Mouse (Mus musculus) midbrain, postnatal 0 days (tissue): ENCODE measurements at regions not wholly inside any gene's neighbourhood (a gene's known extent, or its start where the extent isn't known, plus 50 kb on each side); places are given as distances from the start of the nearest gene placed in this dataset.

ENCODE experiments used
- ATAC-seq: fragments of 200-750 bp; cut with Nextera tagmentation; 2 replicates; pipeline ENCODE4 v1.8.0; 2017; ENCODE audit warnings: moderate number of reproducible peaks, mild to moderate bottlenecking, moderate TSS enrichment, moderate library complexity; ENCODE audit not compliant: low FRiP score
- DNase-seq: peaks from one replicate; pipeline ENCODE4 v3.0.0-alpha.2; 2015; ENCODE audit warnings: low spot score
- H3K27ac ChIP-seq: fragments of 300-500 bp; sonication (generic); 2 replicates; pipeline ENCODE4 v1.5.1; 2014; ENCODE audit warnings: low read depth, mild to moderate bottlenecking, low read length, mixed read lengths
- H3K27me3 ChIP-seq: fragments of 300-500 bp; sonication (generic); 2 replicates; pipeline ENCODE4 v1.6.1; 2014; ENCODE audit warnings: low read length, control low read depth, mixed read lengths; ENCODE audit not compliant: insufficient read depth
- H3K36me3 ChIP-seq: fragments of 300-500 bp; sonication (generic); 2 replicates; pipeline ENCODE4 v1.6.1; 2014; ENCODE audit warnings: low read length, control low read depth, mixed read lengths; ENCODE audit not compliant: insufficient read depth
- H3K4me1 ChIP-seq: fragments of 300-500 bp; sonication (generic); 2 replicates; pipeline ENCODE4 v1.6.1; 2014; ENCODE audit warnings: mild to moderate bottlenecking, control low read depth, antibody characterized with exemption, low read length, mixed read lengths; ENCODE audit not compliant: insufficient read depth
- H3K4me2 ChIP-seq: fragments of 300-500 bp; sonication (generic); 2 replicates; pipeline ENCODE4 v1.6.1; 2014; ENCODE audit warnings: low read depth, mild to moderate bottlenecking, low read length, mixed read lengths; ENCODE audit not compliant: poor library complexity, severe bottlenecking
- H3K4me3 ChIP-seq: fragments of 300-500 bp; sonication (generic); 2 replicates; pipeline ENCODE4 v1.5.1; 2014; ENCODE audit warnings: low read depth, mild to moderate bottlenecking, low read length, moderate library complexity
- H3K9ac ChIP-seq: fragments of 300-500 bp; sonication (generic); replicated peaks from 2 replicates; pipeline ENCODE4 v1.6.1; 2014; ENCODE audit warnings: mild to moderate bottlenecking, low read length, moderate library complexity, mixed read lengths; ENCODE audit not compliant: poor library complexity, severe bottlenecking
- H3K9me3 ChIP-seq: fragments of 300-500 bp; sonication (generic); 2 replicates; pipeline ENCODE4 v1.6.1; 2016; ENCODE audit warnings: low read length, control low read depth
- CTCF ChIP-seq: IDR thresholded peaks from 2 replicates; pipeline ENCODE4 v1.5.1; 2016; ENCODE audit warnings: antibody characterized with exemption, mild to moderate bottlenecking
- WGBS: fragments of 180-500 bp; shearing (Covaris S2); extraction: QIAGEN DNeasy Blood & Tissue Kit; methylation state at CpG from one replicate; pipeline ENCODE4 v1.1.7; 2014; 5-methylcytosine and 5-hydroxymethylcytosine counted together

- Histone ChIP-seq H3K9me3 (no peaks in the 10 kb centered on the region), H3K4me1 (no peaks in the 10 kb centered on the region), H3K4me2 (no peak overlapping the region), H3K27me3 (0 out of 2 replicates have a peak, but pooled peaks cover 3% of the 10 kb centered on the region), H3K9ac (no peak overlapping the region), H3K36me3 (no peaks in the 10 kb centered on the region), H3K4me3 (no peak overlapping the region), H3K27ac (no peak overlapping the region)
- no peak for TF ChIP-seq CTCF
- DNase-seq (no peak), ATAC-seq (no peak)
- 42% methylated on average over 6 of the region's 6 CpGs for WGBS
Measured at GRCm38 (mm10) chr8:10910244-10910872, 97.9 kb downstream of the Irs2 start.

DNA sequence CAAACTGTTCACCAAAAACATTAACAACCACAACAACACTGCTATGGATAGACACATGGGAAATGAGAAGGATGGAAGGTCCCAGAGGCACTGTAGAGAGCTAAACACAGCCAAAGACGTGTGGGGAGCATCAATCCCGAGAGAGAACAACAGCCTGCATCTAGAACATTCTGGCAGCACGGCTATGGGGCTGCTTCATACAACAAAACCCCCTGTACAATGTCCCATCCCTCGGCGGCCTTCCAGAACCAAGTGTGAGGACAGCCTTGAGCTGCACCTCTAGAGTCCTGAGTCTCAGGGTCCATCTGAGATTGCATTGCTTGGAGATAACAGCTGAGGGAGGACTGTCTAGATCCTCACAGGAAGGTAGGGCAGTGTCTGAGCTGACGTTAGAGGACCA, 99.1 kb downstream of the Irs2 start:
- Histone ChIP-seq H3K4me3 (no peak overlapping the region), H3K9me3 (no peaks in the 10 kb centered on the region), H3K9ac (no peak overlapping the region), H3K27ac (no peak overlapping the region), H3K4me2 (no peak overlapping the region), H3K27me3 (0 out of 2 replicates have a peak, but pooled peaks cover 3% of the 10 kb centered on the region), H3K4me1 (no peaks in the 10 kb centered on the region), H3K36me3 (no peaks in the 10 kb centered on the region)
- WGBS, result 84% methylated on average over 6 of the region's 6 CpGs
- TF ChIP-seq CTCF, result no peak
- no peak for ATAC-seq
- DNase-seq, result no peak

- no peak overlapping the region for H3K4me3 ChIP-seq
- WGBS, result 79% methylated on average over 6 of the region's 6 CpGs
- H3K4me2 ChIP-seq, result no peak overlapping the region
- no peaks in the 10 kb centered on the region for H3K9me3 ChIP-seq
- no peak overlapping the region for H3K9ac ChIP-seq
- ATAC-seq (no peak), DNase-seq (no peak)
- H3K27ac ChIP-seq, result no peak overlapping the region
- H3K4me1 ChIP-seq, result no peaks in the 10 kb centered on the region
- H3K27me3 ChIP-seq, result 0 out of 2 replicates have a peak, but pooled peaks cover 2% of the 10 kb centered on the region
- no peak for TF ChIP-seq CTCF
- H3K36me3 ChIP-seq, result no peaks in the 10 kb centered on the region
Measured at GRCm38 (mm10) chr8:10906353-10906752, 101.9 kb downstream of the Irs2 start.

DNA sequence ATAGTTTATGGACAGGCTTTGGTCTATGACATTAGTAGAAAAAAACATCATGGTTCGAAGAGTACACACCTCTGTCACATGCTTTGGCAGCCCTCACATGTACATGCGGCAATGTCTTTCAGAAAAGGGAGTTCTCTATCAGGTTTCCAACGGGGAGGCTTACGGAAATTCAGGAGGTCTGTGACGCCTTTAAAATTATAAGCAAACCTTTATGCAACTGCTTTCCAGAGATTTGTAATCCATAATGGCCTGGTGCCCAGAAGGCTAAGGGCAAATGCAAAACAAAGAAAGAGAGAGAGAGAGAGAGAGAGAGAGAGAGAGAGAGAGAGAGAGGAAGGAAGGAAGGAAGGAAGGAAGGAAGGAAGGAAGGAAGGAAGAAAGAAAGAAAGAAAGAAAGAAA, 102.5 kb downstream of the Irs2 start:
- no peak overlapping the region for H3K27ac ChIP-seq
- no peak overlapping the region for H3K9ac ChIP-seq
- no peak for ATAC-seq
- no peaks in the 10 kb centered on the region for H3K9me3 ChIP-seq
- no peak for TF ChIP-seq CTCF
- H3K36me3 ChIP-seq, result no peaks in the 10 kb centered on the region
- peaks cover 3% of the 10 kb centered on the region; the same call in 1 of the 2 replicates for H3K4me1 ChIP-seq
- H3K4me3 ChIP-seq, result no peak overlapping the region
- 82% methylated on average over 5 of the region's 5 CpGs for WGBS
- DNase-seq, result no peak
- no peaks in the 10 kb centered on the region for H3K27me3 ChIP-seq
- no peak overlapping the region for H3K4me2 ChIP-seq

GRCm38 (mm10) chr8:10903957-10904356, 104.3 kb downstream of the Irs2 start:
- Histone ChIP-seq H3K27ac (no peak overlapping the region), H3K9me3 (no peaks in the 10 kb centered on the region), H3K9ac (no peak overlapping the region), H3K4me1 (peaks cover 5% of the 10 kb centered on the region; the same call in 1 of the 2 replicates), H3K36me3 (no peaks in the 10 kb centered on the region), H3K27me3 (no peaks in the 10 kb centered on the region), H3K4me2 (no peak overlapping the region), H3K4me3 (no peak overlapping the region)
- no peak for TF ChIP-seq CTCF
- ATAC-seq, result no peak
- DNase-seq, result no peak
- WGBS, result 89% methylated on average over 2 of the region's 2 CpGs

- Histone ChIP-seq H3K4me2 (no peak overlapping the region), H3K36me3 (no peaks in the 10 kb centered on the region), H3K9ac (no peak overlapping the region), H3K27me3 (no peaks in the 10 kb centered on the region), H3K4me3 (no peak overlapping the region), H3K9me3 (no peaks in the 10 kb centered on the region), H3K4me1 (peaks cover 7% of the 10 kb centered on the region; the same call in 1 of the 2 replicates), H3K27ac (no peak overlapping the region)
- ATAC-seq, result no peak
- no peak for TF ChIP-seq CTCF
- no peak for DNase-seq
- 92% methylated on average over 4 of the region's 4 CpGs for WGBS
Measured at GRCm38 (mm10) chr8:10901954-10902353, 106.3 kb downstream of the Irs2 start.
